Mouse (Mus musculus) neutrophil, adult 5-6 weeks (primary cell): Measurements from ENCODE around the gene Adam19. TPM values are rescaled to one million over a fixed set of nuclear protein-coding genes. Genes with fewer than 3 reads are reported as not detected.

Source experiments
- ATAC-seq: fragments of 151-379, 151-347 bp; 2 replicates; pipeline ENCODE4 v1.8.0; 2017; ENCODE audit warnings: mild to moderate bottlenecking, moderate TSS enrichment; ENCODE audit not compliant: insufficient number of reproducible peaks, poor library complexity, low FRiP score, severe bottlenecking; ENCODE audit errors: extremely low read depth
- total RNA-seq: library from RNA; stranded (forward); fragments of 200-1000 nt; gene quantifications from 2 replicates; pipeline ENCODE4 v1.2.3, GENCODE M21; 2017

Adam19 gene
- total RNA-seq, 1 experiment from 2014 or later: 114 TPM

DNA sequence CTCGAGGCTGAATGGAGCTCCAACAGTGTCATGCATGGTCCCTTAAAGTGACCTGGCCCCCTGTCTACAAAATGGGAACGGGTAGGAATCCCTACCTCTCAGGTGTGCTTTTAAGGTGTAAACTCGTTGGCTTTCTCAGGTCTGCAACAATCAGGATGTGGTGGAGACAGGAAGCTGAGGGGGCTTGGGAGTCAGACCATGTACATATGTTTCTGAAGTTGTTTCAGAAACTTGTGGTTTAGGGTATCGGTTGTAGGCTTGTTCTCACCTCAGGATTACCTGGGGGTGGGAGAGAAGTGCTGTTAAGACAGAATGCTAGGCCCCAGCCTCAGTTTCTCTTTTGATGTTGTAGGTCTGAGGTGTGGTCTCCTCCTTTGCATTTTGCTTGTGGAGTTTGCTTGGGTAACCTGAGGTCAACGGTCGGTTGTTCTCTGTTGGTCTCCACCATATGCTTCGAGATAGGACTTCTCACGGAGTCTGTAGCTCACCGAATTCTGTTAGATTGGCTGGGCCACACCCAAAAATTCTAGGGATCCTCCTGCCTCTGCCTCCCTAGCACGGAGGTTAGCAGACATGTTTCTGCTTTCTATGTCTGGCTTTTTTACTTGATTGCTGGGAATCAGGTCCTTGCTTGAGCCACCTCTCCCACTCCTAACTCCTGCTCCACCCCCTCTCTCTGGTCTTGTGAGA lies 34.4 kb downstream of the Adam19 start:
- no peak for ATAC-seq

DNA sequence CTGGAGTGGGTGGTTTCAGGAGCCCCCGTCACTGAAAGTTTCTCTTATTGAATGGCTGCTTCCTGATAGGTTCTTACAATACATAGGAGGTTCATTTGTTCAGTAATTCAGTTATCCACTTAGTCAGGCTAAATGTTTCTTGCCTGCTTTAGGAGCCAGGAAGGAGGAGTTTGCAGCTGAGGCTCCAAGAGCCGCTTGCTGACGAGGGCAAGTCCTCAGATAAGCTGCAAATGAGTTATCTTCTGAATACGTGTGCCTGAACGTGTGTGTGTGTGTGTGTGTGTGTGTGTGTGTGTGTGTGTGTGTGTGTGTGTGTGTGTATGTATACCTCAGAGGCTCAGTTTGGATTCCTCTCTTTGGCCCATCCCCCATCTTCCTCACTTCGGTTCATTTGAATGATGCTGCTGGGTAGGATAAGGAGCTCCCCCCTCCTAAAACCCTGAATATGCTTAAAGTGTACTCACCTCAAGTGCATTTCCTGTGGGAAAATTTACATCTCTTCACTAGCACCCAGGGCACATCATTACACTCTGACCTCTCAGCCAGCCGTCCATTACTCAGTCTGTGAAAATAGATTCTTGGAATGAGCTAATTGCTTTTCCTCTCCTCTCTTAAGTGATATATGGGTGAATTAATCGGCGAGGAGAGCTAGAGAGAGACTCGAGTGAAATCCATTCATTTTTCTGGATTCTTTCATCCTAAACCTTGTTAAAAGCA lies 35.3 kb downstream of the Adam19 start:
- ATAC-seq: no peak

DNA sequence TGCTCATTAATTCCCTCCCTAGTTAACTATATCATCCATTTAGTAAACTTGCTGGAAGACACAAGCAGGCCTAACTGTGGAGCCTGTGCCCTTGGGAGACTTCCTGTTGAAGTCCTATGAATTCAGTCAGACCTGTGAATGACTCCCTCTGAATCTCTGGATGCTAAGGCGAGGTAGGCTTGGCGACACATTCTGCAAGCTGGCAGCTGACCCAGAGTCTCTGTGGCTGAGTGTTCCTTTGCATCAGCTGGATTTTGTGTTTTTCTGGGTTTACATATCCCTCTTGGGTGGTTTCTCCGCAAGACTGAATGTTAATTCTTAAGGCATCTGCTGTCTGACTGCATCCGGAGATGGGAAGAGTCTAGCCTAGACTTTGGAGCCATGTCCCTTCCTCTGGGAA lies 36.3 kb downstream of the Adam19 start:
- no peak for ATAC-seq

DNA sequence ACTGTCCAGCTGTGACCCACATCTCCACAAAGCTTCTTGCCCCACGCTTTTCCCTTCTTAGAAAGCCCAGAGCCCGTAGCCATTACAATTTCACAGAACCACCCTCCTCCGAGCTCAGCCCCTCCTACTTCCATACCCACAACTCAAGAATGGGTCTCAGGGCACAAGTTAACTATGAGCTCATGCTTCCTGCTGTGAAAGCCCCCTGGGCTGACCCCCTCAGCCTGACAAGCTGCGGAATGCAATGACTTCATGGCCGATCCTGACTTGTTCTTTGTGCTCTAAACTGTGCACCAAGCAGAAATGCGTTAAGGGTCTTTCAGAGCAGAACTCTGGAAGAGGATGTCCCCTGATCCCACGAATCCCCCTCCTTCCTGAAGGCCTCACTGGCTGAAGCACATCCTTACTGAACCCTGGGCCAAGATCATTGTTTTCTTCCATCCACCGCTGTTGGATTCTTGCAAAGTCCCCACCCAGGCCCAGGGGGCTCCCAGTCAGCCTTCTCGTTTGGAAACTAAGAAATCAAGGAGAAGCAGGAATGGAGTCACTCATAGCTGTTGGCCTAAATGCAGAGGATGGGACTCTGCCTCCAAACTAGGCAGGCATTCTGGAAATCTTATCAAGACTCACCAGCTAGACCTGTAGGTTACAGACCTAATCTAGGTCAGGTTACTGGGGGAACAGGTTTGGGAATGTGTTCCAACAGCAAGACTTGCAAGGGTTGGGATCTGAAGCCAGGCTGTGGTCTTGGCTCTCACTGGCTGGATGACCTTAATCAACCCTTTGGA lies 39.9 kb downstream of the Adam19 start:
- no peak for ATAC-seq

DNA sequence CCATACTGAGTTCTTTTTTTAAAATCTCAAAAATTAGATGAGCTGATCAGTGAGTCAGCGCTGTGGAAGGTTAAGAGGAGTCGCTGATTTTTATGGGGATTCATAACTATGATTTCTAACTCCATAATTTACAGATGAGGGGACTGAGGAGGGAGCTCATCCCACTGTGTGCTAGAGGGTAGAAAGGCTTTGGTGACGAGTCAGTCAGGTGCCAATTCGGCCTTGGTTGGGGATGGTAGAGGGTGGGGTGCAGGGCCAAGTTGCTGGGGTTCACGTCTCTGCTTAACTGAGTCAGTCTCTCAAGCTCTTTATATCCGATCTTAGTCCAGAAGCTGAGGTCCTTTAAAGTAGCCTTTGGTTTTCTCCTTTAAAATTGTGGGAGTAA lies 40.5 kb downstream of the Adam19 start:
- no peak for ATAC-seq

DNA sequence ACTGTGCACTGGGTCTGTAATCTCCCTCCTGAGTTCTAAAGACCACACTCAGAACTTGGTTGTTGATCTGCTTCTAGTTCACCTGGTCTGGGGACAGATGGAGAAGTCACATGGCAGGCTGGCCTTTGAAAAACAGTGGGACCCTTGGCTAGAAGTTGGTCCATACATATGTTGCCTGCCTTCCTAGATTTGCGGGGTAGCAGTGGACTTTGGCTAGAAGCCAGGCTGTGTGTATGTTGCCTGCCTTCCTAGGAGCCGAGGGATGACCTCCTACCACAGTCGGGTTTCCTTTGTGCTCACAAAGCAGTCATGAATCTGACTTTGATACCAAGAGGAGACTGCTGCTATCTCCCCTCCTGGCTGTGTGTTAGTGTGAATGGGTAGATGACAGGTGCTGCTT lies 41.3 kb downstream of the Adam19 start:
- ATAC-seq: no peak

DNA sequence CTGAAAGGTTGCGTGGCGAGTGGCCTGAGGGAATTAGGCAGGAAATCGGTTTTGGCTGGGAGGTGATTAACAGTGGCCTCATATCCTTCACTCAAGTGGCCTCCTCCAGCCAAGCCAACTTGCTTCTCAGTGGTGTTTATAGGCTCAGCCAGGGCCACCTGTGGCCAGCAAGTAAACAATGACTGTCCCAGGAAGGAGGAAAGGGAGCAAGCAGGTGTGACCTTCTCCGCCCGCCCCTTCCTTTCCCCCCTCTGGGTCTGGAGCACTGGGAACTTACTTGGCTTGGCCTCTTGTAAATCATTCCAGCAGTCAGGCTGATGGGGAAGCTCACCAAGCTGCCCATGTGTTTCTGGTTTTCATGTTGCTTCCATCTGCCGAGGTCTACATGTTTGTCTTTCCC lies 46.3 kb downstream of the Adam19 start:
- ATAC-seq: no peak

DNA sequence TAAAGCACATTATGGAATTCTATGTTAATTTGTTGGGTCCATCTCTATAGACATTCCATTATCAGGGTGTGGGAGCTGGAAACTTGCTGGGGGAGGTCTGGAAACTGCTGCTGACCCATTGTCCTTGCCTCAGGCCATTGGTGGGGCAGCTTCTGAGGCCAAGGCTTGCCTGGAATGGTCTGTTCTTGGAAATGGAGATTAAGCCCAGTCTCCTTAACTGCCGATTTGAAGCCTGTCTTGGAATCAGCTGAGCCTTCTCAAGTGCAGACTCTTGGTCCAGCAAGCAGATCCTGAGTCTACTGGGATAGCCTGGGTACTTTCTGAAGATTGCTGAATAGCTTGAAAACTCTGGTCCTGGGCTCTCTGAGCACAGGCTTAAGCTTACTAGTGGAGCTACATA lies 51.3 kb downstream of the Adam19 start:
- ATAC-seq: no peak

DNA sequence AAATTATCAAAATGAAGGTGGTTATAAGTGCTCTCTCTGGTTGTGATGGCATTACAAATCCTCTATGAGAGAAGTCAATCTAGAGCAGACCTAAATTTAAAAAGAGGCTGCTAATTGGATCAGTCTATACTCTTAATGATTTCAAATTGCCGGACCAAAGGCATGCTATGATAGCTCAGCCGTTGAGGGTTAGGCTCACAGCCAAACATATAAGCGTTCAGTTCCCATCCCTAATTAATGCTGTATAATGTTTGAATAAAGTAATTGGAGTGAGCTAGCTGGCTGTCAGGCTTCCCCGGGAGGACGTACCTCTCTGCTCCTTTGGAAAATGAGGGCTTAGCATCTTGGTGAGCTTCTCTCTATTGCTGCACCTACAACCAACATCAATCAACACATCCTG lies 53.4 kb downstream of the Adam19 start:
- no peak for ATAC-seq

DNA sequence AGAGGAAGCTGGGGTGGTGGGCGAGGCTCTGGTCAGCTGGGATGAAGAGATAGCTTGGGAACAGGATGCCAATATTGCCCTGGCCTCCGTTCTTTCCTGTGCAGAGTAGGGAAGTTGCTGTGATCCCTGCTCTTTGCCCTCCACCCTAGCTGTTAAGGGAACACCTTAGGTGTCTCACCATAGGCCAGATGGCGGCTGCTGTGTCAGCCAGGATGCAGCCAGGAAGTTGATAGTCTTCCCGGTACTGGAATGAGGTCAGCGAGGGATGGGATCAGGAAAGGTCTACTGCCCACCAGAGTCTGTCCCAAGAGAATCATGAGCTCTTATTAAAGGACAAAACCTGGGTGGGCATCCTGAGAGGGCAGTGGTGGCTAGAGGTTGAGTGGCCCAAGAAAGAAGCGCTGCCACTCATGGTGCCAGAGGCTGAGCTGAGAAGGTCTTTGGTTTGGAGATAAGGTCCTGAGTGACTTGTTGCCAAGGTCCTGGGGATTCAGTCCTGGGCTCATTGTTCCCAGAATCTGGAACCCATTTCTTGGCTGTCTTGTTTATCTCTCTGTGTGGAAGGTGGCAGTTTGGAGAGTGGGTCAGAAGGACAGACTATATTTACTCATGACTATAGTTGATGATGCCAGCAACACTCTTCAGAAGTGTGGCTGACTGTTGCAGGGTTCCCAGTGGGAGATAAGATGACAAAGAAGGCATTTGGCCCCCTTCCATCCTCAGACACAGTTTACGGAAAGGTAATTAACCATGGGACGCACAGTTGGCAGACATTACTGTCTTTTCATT lies 54.6 kb downstream of the Adam19 start:
- no peak for ATAC-seq

DNA sequence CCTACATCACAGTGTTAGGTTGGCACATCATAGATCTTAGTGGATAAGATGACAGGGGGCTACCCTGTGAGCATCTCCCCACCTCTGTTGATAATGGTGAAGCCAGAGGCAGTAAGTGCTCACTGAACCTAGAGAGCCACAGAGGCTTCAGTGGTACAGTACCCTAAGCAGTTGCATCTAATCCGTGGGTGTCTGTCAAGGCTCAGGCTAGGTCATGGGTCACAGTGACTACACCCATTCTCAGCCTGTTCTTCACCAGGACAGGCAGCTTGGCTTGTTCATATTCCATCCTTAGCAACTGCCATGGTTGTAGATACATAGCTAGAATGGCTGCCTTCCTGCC lies 55.1 kb downstream of the Adam19 start:
- no peak for ATAC-seq

DNA sequence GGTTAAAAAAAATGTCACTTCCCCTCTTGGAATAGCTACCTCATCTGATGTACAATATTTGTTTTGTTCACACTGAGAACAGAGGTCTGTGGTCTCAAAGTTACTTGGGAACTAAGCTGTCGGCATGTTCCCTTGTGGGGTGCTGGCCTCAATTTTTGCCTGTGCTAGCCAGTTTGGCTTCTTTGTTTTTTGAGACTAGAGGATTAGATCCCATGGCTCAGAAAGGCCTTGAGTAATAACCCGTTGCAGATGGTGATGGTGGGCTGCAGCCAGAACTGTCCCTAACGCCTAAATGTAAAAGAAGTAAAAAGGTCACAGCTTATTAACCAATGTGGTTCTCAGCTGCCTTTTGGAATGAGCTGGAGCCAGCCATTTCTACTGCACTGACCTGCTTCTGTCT lies 57.4 kb downstream of the Adam19 start:
- ATAC-seq: no peak

DNA sequence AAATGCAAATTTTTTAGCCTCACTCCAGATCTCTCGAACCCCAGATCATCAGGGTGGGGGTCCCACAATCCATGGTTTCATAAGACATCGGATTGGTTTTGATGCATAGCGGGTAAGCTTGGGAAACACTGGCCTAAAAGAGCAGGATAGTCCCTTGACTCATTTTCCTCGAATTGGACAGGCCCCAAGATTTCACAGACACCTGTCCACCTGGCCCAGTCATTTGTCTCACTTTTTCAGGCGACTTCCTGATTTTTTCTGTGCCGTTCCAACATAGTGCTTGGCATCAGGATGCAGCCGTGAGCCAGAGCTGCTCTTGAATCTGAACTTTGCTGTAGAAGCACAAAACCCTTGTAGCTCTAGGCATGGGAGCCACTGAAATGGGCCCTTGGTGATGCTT lies 58.4 kb downstream of the Adam19 start:
- ATAC-seq: no peak

DNA sequence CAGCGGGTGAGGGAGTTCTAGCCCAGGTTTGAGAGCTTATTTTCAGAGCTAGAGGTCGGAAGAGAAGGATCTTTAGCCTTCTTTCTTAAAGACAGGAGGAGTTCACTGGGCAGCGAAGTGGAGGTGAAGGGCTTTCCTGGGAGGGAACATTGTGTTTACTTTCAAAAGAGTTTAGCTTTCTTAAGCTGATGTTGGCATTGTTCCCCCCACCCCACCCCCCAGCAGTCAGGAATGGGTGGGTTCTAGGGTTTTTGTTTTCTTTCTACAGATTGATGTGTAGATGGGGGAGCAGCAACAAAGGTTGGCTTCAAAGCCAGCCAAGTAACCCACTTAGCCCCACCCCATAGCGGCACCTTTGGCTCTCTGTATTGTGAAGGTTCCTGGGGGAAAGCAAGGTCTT lies 59.2 kb downstream of the Adam19 start:
- no peak for ATAC-seq

DNA sequence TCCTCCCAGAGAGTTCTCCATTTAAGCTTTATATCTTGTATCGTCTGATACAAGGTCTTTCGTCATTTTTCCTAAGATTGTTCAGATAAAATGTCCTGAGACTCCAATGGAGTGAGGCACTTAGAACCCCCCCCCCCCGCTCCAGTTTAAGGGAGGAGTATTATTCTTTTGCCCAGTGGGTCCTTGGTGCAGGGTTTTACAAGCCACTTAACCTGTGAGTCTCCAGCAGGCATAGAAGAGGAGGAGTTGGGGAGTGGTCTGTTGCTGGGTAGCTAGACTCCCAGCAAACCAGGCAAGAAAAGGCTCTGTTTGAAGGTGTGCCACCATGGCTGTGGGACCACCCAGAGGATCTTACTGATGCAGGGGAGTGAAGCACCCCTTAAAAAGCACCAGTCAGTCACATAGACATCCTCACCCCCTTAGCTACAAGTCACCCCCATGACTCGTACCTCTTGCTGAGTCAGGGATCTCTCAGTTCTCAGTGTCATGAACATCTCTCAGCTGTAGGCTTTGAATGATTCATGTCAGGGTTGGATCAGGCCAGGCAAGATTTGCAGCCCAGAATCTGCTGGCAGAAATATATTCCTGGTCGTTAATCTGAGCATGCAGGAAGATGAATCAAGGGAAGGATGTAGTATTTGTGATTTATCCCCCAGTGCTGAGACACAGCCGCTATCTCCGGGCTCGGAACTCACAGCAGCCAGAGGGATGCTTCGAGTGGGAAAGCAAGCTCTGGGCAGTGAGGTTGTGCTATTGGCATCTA lies 59.8 kb downstream of the Adam19 start:
- no peak for ATAC-seq

DNA sequence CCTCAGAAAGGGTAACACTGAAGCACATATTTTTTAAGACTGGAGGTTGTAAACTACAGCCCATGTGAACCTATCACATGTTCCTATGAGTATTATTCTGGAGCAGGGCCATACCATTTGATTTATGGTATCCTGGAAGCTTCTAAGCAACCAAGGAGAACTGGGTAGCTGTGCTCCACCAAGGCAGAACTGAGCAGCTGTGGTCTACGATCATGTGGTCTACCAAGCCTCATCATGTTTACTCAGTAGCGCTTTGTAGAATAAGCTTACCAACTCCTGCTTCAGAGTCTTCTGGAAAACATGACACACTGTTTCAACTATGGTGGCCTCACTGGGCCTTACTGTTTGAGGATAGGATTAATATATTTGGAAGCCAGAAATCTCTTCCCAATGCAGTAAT lies 60.7 kb downstream of the Adam19 start:
- peak; percentile 50; the same call in 1 of the 2 replicates for ATAC-seq

DNA sequence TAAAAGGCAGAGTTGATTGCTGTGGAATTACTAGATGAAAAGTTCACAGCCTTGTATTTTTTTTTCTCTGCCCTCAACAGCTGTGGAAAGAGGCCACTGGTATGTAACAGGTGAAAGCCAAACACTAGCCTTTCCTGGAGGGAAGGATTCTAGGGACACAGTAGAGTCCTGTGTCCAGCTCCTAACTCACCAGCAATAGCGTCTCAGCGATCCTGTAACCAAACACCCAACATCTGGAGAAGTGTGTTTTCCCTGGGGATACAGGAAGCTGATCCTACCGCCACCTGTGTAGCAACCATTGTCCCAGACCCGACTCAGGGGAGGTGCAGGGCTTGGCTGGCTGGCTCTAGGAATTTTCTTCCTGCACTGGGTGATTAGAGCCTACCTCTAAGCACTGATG lies 63.8 kb downstream of the Adam19 start:
- no peak for ATAC-seq

DNA sequence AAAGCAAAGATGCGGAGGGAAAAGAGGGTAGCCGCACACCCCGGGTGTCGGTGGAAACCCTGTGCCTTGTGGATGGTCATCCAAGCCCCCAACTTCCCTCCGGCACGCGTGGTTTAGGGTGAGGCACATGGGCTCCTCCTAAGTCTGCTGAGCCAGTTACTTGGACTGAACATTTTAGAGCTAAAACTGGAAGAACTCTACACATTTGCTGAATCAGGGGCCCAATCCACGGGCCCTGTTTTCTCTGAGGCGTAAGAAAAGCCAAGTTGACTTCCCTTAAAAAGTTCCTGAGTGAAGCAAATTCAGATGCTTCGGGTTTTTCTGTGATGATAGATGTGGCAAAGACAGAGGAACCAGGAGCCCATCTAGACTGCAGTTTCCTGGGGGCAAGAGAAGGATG lies 64.3 kb downstream of the Adam19 start:
- no peak for ATAC-seq

DNA sequence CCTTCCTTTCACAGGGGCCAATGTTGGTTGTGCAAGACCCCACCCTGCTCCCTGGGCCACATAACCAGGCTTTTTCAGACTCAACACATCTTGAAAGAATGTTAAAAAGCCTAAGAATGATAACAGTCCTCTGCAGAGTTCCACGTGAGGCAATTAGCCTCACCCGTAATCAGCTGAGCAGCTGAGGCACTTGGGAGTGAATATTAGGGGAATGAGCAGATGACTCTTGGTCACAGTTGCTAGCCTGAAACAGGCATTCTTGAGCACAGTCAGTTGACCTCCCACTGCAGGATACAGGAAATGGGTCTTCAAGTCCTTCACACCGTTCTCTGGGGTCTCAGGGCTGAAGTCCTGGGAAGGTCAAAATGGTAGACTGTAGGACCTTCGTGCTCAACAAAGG lies 65.9 kb downstream of the Adam19 start:
- ATAC-seq: no peak
